Mouse (Mus musculus) stomach, embryonic 16.5 days (tissue): Measurements from ENCODE around the gene Pcbd2. TPM values are rescaled to one million over a fixed set of nuclear protein-coding genes. Genes with fewer than 3 reads are reported as not detected.

Experiments used
- ATAC-seq: fragments of 200-750 bp; cut with Nextera tagmentation; 2 replicates; pipeline ENCODE4 v1.8.0; 2017; ENCODE audit warnings: moderate number of reproducible peaks, moderate TSS enrichment; ENCODE audit not compliant: insufficient read depth, low FRiP score
- H3K27ac ChIP-seq: fragments of 300-500 bp; sonication (generic); 2 replicates; pipeline ENCODE4 v1.5.1; 2014; ENCODE audit warnings: low read length
- H3K27me3 ChIP-seq: fragments of 300-500 bp; sonication (generic); 2 replicates; pipeline ENCODE4 v1.6.1; 2014; ENCODE audit warnings: low read length, control low read depth, mixed read lengths; ENCODE audit not compliant: control insufficient read depth, insufficient read depth
- H3K36me3 ChIP-seq: fragments of 300-500 bp; sonication (generic); 2 replicates; pipeline ENCODE4 v1.6.1; 2014; ENCODE audit warnings: low read length; ENCODE audit not compliant: control insufficient read depth, insufficient read depth
- H3K4me1 ChIP-seq: fragments of 300-500 bp; sonication (generic); 2 replicates; pipeline ENCODE4 v1.6.1; 2014; ENCODE audit warnings: low read length, control low read depth, mixed read lengths; ENCODE audit not compliant: control insufficient read depth, insufficient read depth
- H3K4me2 ChIP-seq: fragments of 300-500 bp; sonication (generic); 2 replicates; pipeline ENCODE4 v1.6.1; 2014; ENCODE audit warnings: low read depth, low read length, mixed read lengths
- H3K4me3 ChIP-seq: fragments of 300-500 bp; sonication (generic); replicated peaks from 2 replicates; pipeline ENCODE4 v1.5.1; 2014; ENCODE audit warnings: mild to moderate bottlenecking, low read length
- H3K9ac ChIP-seq: fragments of 300-500 bp; sonication (generic); 2 replicates; pipeline ENCODE4 v1.6.1; 2014; ENCODE audit warnings: low read length
- H3K9me3 ChIP-seq: fragments of 300-500 bp; sonication (generic); replicated peaks from 2 replicates; pipeline ENCODE4 v1.6.1; 2016; ENCODE audit warnings: low read length, control low read depth; ENCODE audit not compliant: control insufficient read depth
- WGBS: fragments of 180-500 bp; shearing (Covaris S2); extraction: QIAGEN DNeasy Blood & Tissue Kit; methylation state at CpG from one replicate; pipeline ENCODE4 v1.1.7; 2014; 5-methylcytosine and 5-hydroxymethylcytosine counted together
- polyA plus RNA-seq: library from polyadenylated mRNA; unstranded; fragments of >200 nt; fragmentation: Nextera tagmentation; extraction: Ambion mirVana; gene quantifications from 2 replicates; pipeline ENCODE4 v1.2.1, GENCODE M21; 2015

Gene Pcbd2
- polyA plus RNA-seq, 1 experiment from 2014 or later: 72.1 TPM

- H3K4me1 ChIP-seq: peaks cover 8% of the 10 kb centered on the region
- no peak overlapping the region for H3K9ac ChIP-seq
- no peak overlapping the region for H3K4me2 ChIP-seq
- no peak overlapping the region for H3K27ac ChIP-seq
- no peaks in the 10 kb centered on the region for H3K27me3 ChIP-seq
- H3K4me3 ChIP-seq: no peak overlapping the region
- no peaks in the 10 kb centered on the region for H3K9me3 ChIP-seq
- H3K36me3 ChIP-seq: no peaks in the 10 kb centered on the region
- 66% methylated on average over 10 of the region's 10 CpGs for WGBS
- ATAC-seq: no peak
These were observed 33.4 kb downstream of the Pcbd2 start for GRCm38 (mm10) chr13:55760576-55760975.

GRCm38 (mm10) chr13:55761486-55761885 lies 34.3 kb downstream of the Pcbd2 start:
- Histone ChIP-seq H3K4me1 (peaks cover 7% of the 10 kb centered on the region), H3K4me2 (no peak overlapping the region), H3K36me3 (no peaks in the 10 kb centered on the region), H3K9me3 (no peaks in the 10 kb centered on the region), H3K4me3 (no peak overlapping the region), H3K27ac (no peak overlapping the region), H3K9ac (no peak overlapping the region), H3K27me3 (no peaks in the 10 kb centered on the region)
- WGBS: 49% methylated on average over 10 of the region's 10 CpGs
- ATAC-seq: no peak

GRCm38 (mm10) chr13:55774352-55774751 lies 47.2 kb downstream of the Pcbd2 start:
- Histone ChIP-seq H3K4me3 (no peak overlapping the region), H3K36me3 (no peaks in the 10 kb centered on the region), H3K9me3 (no peaks in the 10 kb centered on the region), H3K27ac (no peak overlapping the region), H3K4me1 (no peaks in the 10 kb centered on the region), H3K27me3 (no peaks in the 10 kb centered on the region), H3K4me2 (no peak overlapping the region), H3K9ac (no peak overlapping the region)
- ATAC-seq: no peak
- WGBS: 86% methylated on average over 7 of the region's 7 CpGs

GRCm38 (mm10) chr13:55775056-55775455 lies 47.9 kb downstream of the Pcbd2 start:
- Histone ChIP-seq H3K27ac (no peak overlapping the region), H3K36me3 (no peaks in the 10 kb centered on the region), H3K4me3 (no peak overlapping the region), H3K4me2 (no peak overlapping the region), H3K9me3 (no peaks in the 10 kb centered on the region), H3K9ac (no peak overlapping the region), H3K4me1 (no peaks in the 10 kb centered on the region), H3K27me3 (no peaks in the 10 kb centered on the region)
- WGBS: 20% methylated on average over 11 of the region's 11 CpGs
- no peak for ATAC-seq

- Histone ChIP-seq H3K4me1 (0 out of 2 replicates have a peak, but pooled peaks cover 3% of the 10 kb centered on the region), H3K27me3 (no peaks in the 10 kb centered on the region), H3K36me3 (no peaks in the 10 kb centered on the region), H3K27ac (no peak within 1 kb of the TSS), H3K9me3 (no peaks in the 10 kb centered on the region), H3K4me2 (no peak within 1 kb of the TSS), H3K9ac (no peak within 1 kb of the TSS), H3K4me3 (no peak within 1 kb of the TSS)
- 78% methylated on average over 3 of the region's 3 CpGs for WGBS
- ATAC-seq: no peak
These were observed 57.1 kb downstream of the Pcbd2 start, which contains the start of gene Catsper3 for GRCm38 (mm10) chr13:55784268-55784667. Gene Catsper3 (plus strand): TSS chr13:55784568.

GRCm38 (mm10) chr13:55786120-55786519 lies 59.0 kb downstream of the Pcbd2 start:
- no peak overlapping the region for H3K27ac ChIP-seq
- 49% methylated on average over 11 of the region's 11 CpGs for WGBS
- H3K9ac ChIP-seq: no peak overlapping the region
- peak; percentile 74; the same call in 1 of the 2 replicates for ATAC-seq
- no peaks in the 10 kb centered on the region for H3K36me3 ChIP-seq
- H3K4me1 ChIP-seq: 0 out of 2 replicates have a peak, but pooled peaks cover 3% of the 10 kb centered on the region
- H3K4me2 ChIP-seq: peak overlapping the region; percentile 31; the same call in 1 of the 2 replicates
- no peaks in the 10 kb centered on the region for H3K27me3 ChIP-seq
- H3K4me3 ChIP-seq: no peak overlapping the region
- peaks cover 4% of the 10 kb centered on the region; the same call in 1 of the 2 replicates for H3K9me3 ChIP-seq

GRCm38 (mm10) chr13:55801246-55801645 lies 74.1 kb downstream of the Pcbd2 start:
- no peak overlapping the region for H3K4me3 ChIP-seq
- no peak overlapping the region for H3K27ac ChIP-seq
- H3K4me2 ChIP-seq: no peak overlapping the region
- no peaks in the 10 kb centered on the region for H3K9me3 ChIP-seq
- no peaks in the 10 kb centered on the region for H3K36me3 ChIP-seq
- H3K9ac ChIP-seq: no peak overlapping the region
- no peak for ATAC-seq
- H3K27me3 ChIP-seq: no peaks in the 10 kb centered on the region
- 65% methylated on average over 2 of the region's 2 CpGs for WGBS
- no peaks in the 10 kb centered on the region for H3K4me1 ChIP-seq

GRCm38 (mm10) chr13:55803973-55804372 lies 76.8 kb downstream of the Pcbd2 start:
- H3K9ac ChIP-seq: no peak overlapping the region
- H3K36me3 ChIP-seq: no peaks in the 10 kb centered on the region
- no peaks in the 10 kb centered on the region for H3K9me3 ChIP-seq
- H3K27me3 ChIP-seq: no peaks in the 10 kb centered on the region
- no peak for ATAC-seq
- 93% methylated on average over 1 of the region's 1 CpGs for WGBS
- no peak overlapping the region for H3K4me3 ChIP-seq
- H3K4me2 ChIP-seq: no peak overlapping the region
- H3K27ac ChIP-seq: no peak overlapping the region
- H3K4me1 ChIP-seq: no peaks in the 10 kb centered on the region

GRCm38 (mm10) chr13:55809041-55809623 lies 82.0 kb downstream of the Pcbd2 start:
- Histone ChIP-seq H3K36me3 (no peaks in the 10 kb centered on the region), H3K9me3 (no peaks in the 10 kb centered on the region), H3K4me1 (no peaks in the 10 kb centered on the region), H3K27ac (no peak overlapping the region), H3K9ac (no peak overlapping the region), H3K27me3 (no peaks in the 10 kb centered on the region), H3K4me3 (no peak overlapping the region), H3K4me2 (no peak overlapping the region)
- 68% methylated on average over 7 of the region's 7 CpGs for WGBS
- ATAC-seq: no peak
